Mouse (Mus musculus): ENCODE data around the gene Tmbim6. TPM values are rescaled to one million over a fixed set of nuclear protein-coding genes. Genes with fewer than 3 reads are reported as not detected.
"Not testable (repeated sequence)": the region's sequence is repeated elsewhere in the genome, so short reads cannot be mapped to it uniquely, and the experiment has no call there.

The Tmbim6 gene
- polyA plus RNA-seq, 1 experiment from 2014 or later, result 346 TPM

- Histone ChIP-seq H3K9me3 (ENCODE audit: control insufficient read depth, low read length) (no peaks in the 10 kb centered on the region), H3K4me3 (ENCODE audit: low read length) (no peak overlapping the region), H3K4me2 (ENCODE audit: low read length) (no peak overlapping the region), H3K36me3 (ENCODE audit: control insufficient read depth, insufficient read depth, low read length) (peaks cover 8% of the 10 kb centered on the region; the same call in 1 of the 2 replicates), H3K27me3 (replicated peaks; ENCODE audit: control insufficient read depth, insufficient read depth, low read length) (no peaks in the 10 kb centered on the region), H3K27ac (ENCODE audit: low read depth, low read length) (no peak overlapping the region), H3K4me1 (ENCODE audit: control insufficient read depth, insufficient read depth, low read depth, low read length) (peaks cover 10% of the 10 kb centered on the region), H3K9ac (ENCODE audit: low read depth, low read length) (no peak overlapping the region)
- 88% methylated on average over 16 of the region's 16 CpGs for WGBS
- no peak for ATAC-seq
Measured at GRCm38 (mm10) chr15:99433081-99433718, 40.5 kb downstream of the Tmbim6 start.

- H3K27ac ChIP-seq (ENCODE audit: low read depth, low read length), result no peak overlapping the region
- no peaks in the 10 kb centered on the region for H3K27me3 ChIP-seq (replicated peaks; ENCODE audit: control insufficient read depth, insufficient read depth, low read length)
- peaks cover 10% of the 10 kb centered on the region for H3K4me1 ChIP-seq (ENCODE audit: control insufficient read depth, insufficient read depth, low read depth, low read length)
- H3K4me2 ChIP-seq (ENCODE audit: low read length), result no peak overlapping the region
- ATAC-seq, result no peak
- H3K4me3 ChIP-seq (ENCODE audit: low read length), result no peak overlapping the region
- WGBS, result 81% methylated on average over 12 of the region's 12 CpGs
- no peaks in the 10 kb centered on the region for H3K9me3 ChIP-seq (ENCODE audit: control insufficient read depth, low read length)
- H3K36me3 ChIP-seq (ENCODE audit: control insufficient read depth, insufficient read depth, low read length), result peaks cover 4% of the 10 kb centered on the region; the same call in 1 of the 2 replicates
- no peak overlapping the region for H3K9ac ChIP-seq (ENCODE audit: low read depth, low read length)
Measured at GRCm38 (mm10) chr15:99433913-99434312, 41.2 kb downstream of the Tmbim6 start.

- WGBS, result 76% methylated on average over 8 of the region's 8 CpGs
- H3K4me1 ChIP-seq (ENCODE audit: control insufficient read depth, insufficient read depth, low read depth, low read length), result peaks cover 24% of the 10 kb centered on the region
- no peaks in the 10 kb centered on the region for H3K27me3 ChIP-seq (replicated peaks; ENCODE audit: control insufficient read depth, insufficient read depth, low read length)
Measured at GRCm38 (mm10) chr15:99438966-99439698, 46.5 kb downstream of the Tmbim6 start.

GRCm38 (mm10) chr15:99440112-99440815, 47.6 kb downstream of the Tmbim6 start:
- H3K9ac ChIP-seq (ENCODE audit: low read depth, low read length), result no peak overlapping the region
- peaks cover 20% of the 10 kb centered on the region for H3K4me1 ChIP-seq (ENCODE audit: control insufficient read depth, insufficient read depth, low read depth, low read length)
- peak overlapping the region; percentile 8; the same call in 1 of the 2 replicates for H3K4me2 ChIP-seq (ENCODE audit: low read length)
- H3K36me3 ChIP-seq (ENCODE audit: control insufficient read depth, insufficient read depth, low read length), result no peaks in the 10 kb centered on the region
- H3K27ac ChIP-seq (ENCODE audit: low read depth, low read length), result peak overlapping the region; percentile 80
- WGBS, result 33% methylated on average over 2 of the region's 2 CpGs
- H3K27me3 ChIP-seq (replicated peaks; ENCODE audit: control insufficient read depth, insufficient read depth, low read length), result no peaks in the 10 kb centered on the region
- peak; percentile 79 for ATAC-seq
- H3K4me3 ChIP-seq (ENCODE audit: low read length), result no peak overlapping the region
- no peaks in the 10 kb centered on the region for H3K9me3 ChIP-seq (ENCODE audit: control insufficient read depth, low read length)

More at GRCm38 (mm10) chr15:99438966-99439698, 46.5 kb downstream of the Tmbim6 start:
- no peaks in the 10 kb centered on the region for H3K9me3 ChIP-seq (ENCODE audit: control insufficient read depth, low read length)
- H3K9ac ChIP-seq (ENCODE audit: low read depth, low read length), result no peak overlapping the region
- no peak overlapping the region for H3K4me3 ChIP-seq (ENCODE audit: low read length)
- H3K4me2 ChIP-seq (ENCODE audit: low read length), result no peak overlapping the region
- no peaks in the 10 kb centered on the region for H3K36me3 ChIP-seq (ENCODE audit: control insufficient read depth, insufficient read depth, low read length)
- no peak overlapping the region for H3K27ac ChIP-seq (ENCODE audit: low read depth, low read length)
- no peak for ATAC-seq

GRCm38 (mm10) chr15:99440816-99441457, 48.3 kb downstream of the Tmbim6 start:
- Histone ChIP-seq H3K4me1 (ENCODE audit: control insufficient read depth, insufficient read depth, low read depth, low read length) (peaks cover 16% of the 10 kb centered on the region), H3K9me3 (ENCODE audit: control insufficient read depth, low read length) (no peaks in the 10 kb centered on the region), H3K27me3 (replicated peaks; ENCODE audit: control insufficient read depth, insufficient read depth, low read length) (no peaks in the 10 kb centered on the region), H3K27ac (ENCODE audit: low read depth, low read length) (peak overlapping the region; percentile 80), H3K36me3 (ENCODE audit: control insufficient read depth, insufficient read depth, low read length) (no peaks in the 10 kb centered on the region), H3K4me3 (ENCODE audit: low read length) (no peak overlapping the region), H3K9ac (ENCODE audit: low read depth, low read length) (no peak overlapping the region), H3K4me2 (ENCODE audit: low read length) (peak overlapping the region; percentile 8; the same call in 1 of the 2 replicates)
- peak; percentile 50; the same call in 1 of the 2 replicates for ATAC-seq
- 39% methylated on average over 8 of the region's 8 CpGs for WGBS

GRCm38 (mm10) chr15:99442358-99442757, 49.7 kb downstream of the Tmbim6 start:
- 86% methylated on average over 7 of the region's 7 CpGs for WGBS
- no peak overlapping the region for H3K4me2 ChIP-seq (ENCODE audit: low read length)
- H3K9me3 ChIP-seq (ENCODE audit: control insufficient read depth, low read length), result no peaks in the 10 kb centered on the region
- H3K4me3 ChIP-seq (ENCODE audit: low read length), result no peak overlapping the region
- H3K36me3 ChIP-seq (ENCODE audit: control insufficient read depth, insufficient read depth, low read length), result no peaks in the 10 kb centered on the region
- no peaks in the 10 kb centered on the region for H3K27me3 ChIP-seq (replicated peaks; ENCODE audit: control insufficient read depth, insufficient read depth, low read length)
- peaks cover 14% of the 10 kb centered on the region for H3K4me1 ChIP-seq (ENCODE audit: control insufficient read depth, insufficient read depth, low read depth, low read length)
- ATAC-seq, result no peak
- no peak overlapping the region for H3K9ac ChIP-seq (ENCODE audit: low read depth, low read length)
- H3K27ac ChIP-seq (ENCODE audit: low read depth, low read length), result no peak overlapping the region

- Histone ChIP-seq H3K4me3 (ENCODE audit: low read length) (no peak overlapping the region), H3K4me2 (ENCODE audit: low read length) (no peak overlapping the region), H3K27me3 (replicated peaks; ENCODE audit: control insufficient read depth, insufficient read depth, low read length) (no peaks in the 10 kb centered on the region), H3K36me3 (ENCODE audit: control insufficient read depth, insufficient read depth, low read length) (no peaks in the 10 kb centered on the region), H3K27ac (ENCODE audit: low read depth, low read length) (0 out of 2 replicates have a peak overlapping the region, but pooled peaks have one; percentile 32), H3K9ac (ENCODE audit: low read depth, low read length) (no peak overlapping the region), H3K9me3 (ENCODE audit: control insufficient read depth, low read length) (no peaks in the 10 kb centered on the region), H3K4me1 (ENCODE audit: control insufficient read depth, insufficient read depth, low read depth, low read length) (peaks cover 11% of the 10 kb centered on the region)
- 36% methylated on average over 6 of the region's 6 CpGs for WGBS
- ATAC-seq, result no peak
Measured at GRCm38 (mm10) chr15:99445567-99445966, 52.9 kb downstream of the Tmbim6 start.

GRCm38 (mm10) chr15:99446136-99446535, 53.5 kb downstream of the Tmbim6 start:
- not testable (repeated sequence) for H3K27me3 ChIP-seq (replicated peaks; ENCODE audit: control insufficient read depth, insufficient read depth, low read length); H3K9me3 ChIP-seq (ENCODE audit: control insufficient read depth, low read length); H3K27ac ChIP-seq (ENCODE audit: low read depth, low read length); H3K4me3 ChIP-seq (ENCODE audit: low read length); H3K4me1 ChIP-seq (ENCODE audit: control insufficient read depth, insufficient read depth, low read depth, low read length); H3K36me3 ChIP-seq (ENCODE audit: control insufficient read depth, insufficient read depth, low read length); H3K4me2 ChIP-seq (ENCODE audit: low read length); ATAC-seq; H3K9ac ChIP-seq (ENCODE audit: low read depth, low read length)
- 93% methylated on average over 10 of the region's 10 CpGs for WGBS

Measured in hindbrain, embryonic 16.5 days (tissue).